10 mouse cellular contexts compared by ENCODE assay signal in the genomic region with DNA sequence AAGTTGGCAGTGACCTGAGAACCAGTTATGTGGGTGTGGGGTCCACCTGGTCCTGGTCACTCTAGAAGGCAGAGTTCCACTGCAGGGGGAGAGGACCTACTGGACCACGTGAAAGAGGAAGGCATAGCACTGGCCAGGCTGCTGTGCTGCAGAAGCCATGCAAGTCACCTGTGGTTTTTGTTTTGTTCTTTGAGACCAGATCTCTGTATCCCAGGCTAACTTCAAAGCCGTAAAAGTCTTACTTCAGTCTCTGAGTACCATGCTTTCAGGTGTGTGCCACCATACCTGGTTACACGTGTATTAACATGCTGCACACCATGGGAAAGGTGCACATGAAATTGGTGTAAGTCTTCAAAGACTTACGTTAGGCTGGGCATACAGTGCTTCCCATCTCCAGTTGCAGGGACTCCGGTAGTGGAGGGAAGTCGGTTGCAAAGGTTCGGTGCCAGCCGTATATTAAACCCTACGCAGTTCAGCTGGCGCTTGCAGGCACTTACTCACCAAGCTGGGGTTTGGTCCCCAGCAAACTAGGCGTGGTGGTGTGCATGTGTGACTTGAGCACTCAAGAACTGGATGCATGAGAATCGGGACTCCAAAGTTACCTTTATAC. TPM values are rescaled to one million over a fixed set of nuclear protein-coding genes. Genes with fewer than 3 reads are reported as not detected.
DNase-seq lines count a peak whose midpoint lies in the region; ATAC-seq and TF ChIP-seq lines count a peak whose summit lies in the region.
"Had no signal": no experiment of that assay in that cellular context is flagged by ENCODE, and none has a peak within 500 bp of the region (broad histone marks: within the 10 kb centered on the region; RNA-seq: fewer than 3 reads in every experiment).

No protein-coding gene starts in this region.

- peak overlapping the region; percentile 72 for H3K4me3 ChIP-seq in hindbrain, embryonic 10.5 days
- H3K4me3 ChIP-seq in hindbrain, embryonic 11.5 days (ENCODE audit: low read depth, low read length): no peak overlapping the region
- peak overlapping the region; percentile 94 for H3K4me3 ChIP-seq in E14TG2a.4 (replicated peaks; ENCODE audit: low read length)
- H3K4me3 ChIP-seq in bone marrow, adult 2 months (replicated peaks; ENCODE audit: control insufficient read depth, low read depth, low read length): no peak overlapping the region
- H3K4me3 ChIP-seq in limb, embryonic 10.5 days: peak overlapping the region; percentile 79

- no peak overlapping the region for H3K9ac ChIP-seq in hindbrain, embryonic 11.5 days (ENCODE audit: low read depth, low read length)

- peaks cover 30% of the 10 kb centered on the region for H3K36me3 ChIP-seq in hindbrain, embryonic 10.5 days
- no peaks in the 10 kb centered on the region; the same call in 1 of the 2 replicates for H3K36me3 ChIP-seq in hindbrain, embryonic 11.5 days (ENCODE audit: control insufficient read depth, insufficient read depth, low read length)
- peaks cover 42% of the 10 kb centered on the region for H3K36me3 ChIP-seq in E14TG2a.4 (ENCODE audit: insufficient read depth, low read length)
- peaks cover 25% of the 10 kb centered on the region for H3K36me3 ChIP-seq in limb, embryonic 10.5 days

- DNase-seq in hindbrain, embryonic 10.5 days (ENCODE audit: low spot score): no peak
- no peak for DNase-seq in hindbrain, embryonic 11.5 days (ENCODE audit: low spot score)
- DNase-seq in limb, embryonic 10.5 days (ENCODE audit: low spot score): no peak
- DNase-seq in yolk sac, embryonic 10.5 days (ENCODE audit: low spot score): no peak
- no peak for DNase-seq in lung, adult 18-20 months
- DNase-seq: embryo, embryonic 11 days; gastrocnemius, postnatal 14 days had no signal

- TF ChIP-seq POLR2A in bone marrow, adult 2 months (IDR thresholded peaks at IDR 0.05; ENCODE audit: borderline replicate concordance, control insufficient read depth, low read depth, low read length): no peak

- no peak for TF ChIP-seq CTCF in E14TG2a.4 (conservative IDR thresholded peaks at IDR 0.05; ENCODE audit: low read length)
- no peak for TF ChIP-seq CTCF in bone marrow, adult 2 months (IDR thresholded peaks at IDR 0.05; ENCODE audit: control insufficient read depth, insufficient read depth, low read length)

- no peak for ATAC-seq in hindbrain, embryonic 11.5 days (ENCODE audit: low FRiP score)
- ATAC-seq: activated CD4-positive, CD25-positive, alpha-beta regulatory T cell, adult 4 months had no signal

- no peaks in the 10 kb centered on the region for H3K27me3 ChIP-seq in hindbrain, embryonic 10.5 days (ENCODE audit: insufficient read depth, poor library complexity, severe bottlenecking)
- no peaks in the 10 kb centered on the region for H3K27me3 ChIP-seq in hindbrain, embryonic 11.5 days (ENCODE audit: control insufficient read depth, insufficient read depth, low read length)
- no peaks in the 10 kb centered on the region for H3K27me3 ChIP-seq in E14TG2a.4 (ENCODE audit: insufficient read depth, low read length)
- H3K27me3 ChIP-seq in limb, embryonic 10.5 days (ENCODE audit: low read depth, poor library complexity, severe bottlenecking): no peaks in the 10 kb centered on the region

- peaks cover 79% of the 10 kb centered on the region for H3K4me1 ChIP-seq in hindbrain, embryonic 10.5 days (replicated peaks)
- peaks cover 10% of the 10 kb centered on the region for H3K4me1 ChIP-seq in hindbrain, embryonic 11.5 days (replicated peaks; ENCODE audit: control insufficient read depth, insufficient read depth, low read length)
- peaks cover 72% of the 10 kb centered on the region for H3K4me1 ChIP-seq in E14TG2a.4 (replicated peaks; ENCODE audit: low read depth, low read length)
- H3K4me1 ChIP-seq in bone marrow, adult 2 months (ENCODE audit: control insufficient read depth, insufficient read depth, low read length): peaks cover 7% of the 10 kb centered on the region; the same call in 1 of the 2 replicates
- H3K4me1 ChIP-seq in limb, embryonic 10.5 days: peaks cover 62% of the 10 kb centered on the region

- no peak overlapping the region for H3K27ac ChIP-seq in hindbrain, embryonic 10.5 days
- no peak overlapping the region for H3K27ac ChIP-seq in hindbrain, embryonic 11.5 days (ENCODE audit: low read depth, low read length)
- 0 out of 2 replicates have a peak overlapping the region, but pooled peaks have one; percentile 3 for H3K27ac ChIP-seq in bone marrow, adult 2 months (ENCODE audit: control insufficient read depth, insufficient read depth, low read depth, low read length, poor library complexity)
- H3K27ac ChIP-seq in limb, embryonic 10.5 days: no peak overlapping the region

- 93% methylated on average over 12 of the region's 12 CpGs for WGBS in hindbrain, embryonic 10.5 days
- 93% methylated on average over 12 of the region's 12 CpGs for WGBS in hindbrain, embryonic 11.5 days
- WGBS in bone marrow, adult 2 months: 83% methylated on average over 12 of the region's 12 CpGs
- WGBS in limb, embryonic 10.5 days: 95% methylated on average over 12 of the region's 12 CpGs

- H3K4me2 ChIP-seq in hindbrain, embryonic 11.5 days (replicated peaks; ENCODE audit: low read depth, low read length): no peak overlapping the region

- no peaks in the 10 kb centered on the region for H3K9me3 ChIP-seq in hindbrain, embryonic 10.5 days
- H3K9me3 ChIP-seq in hindbrain, embryonic 11.5 days (ENCODE audit: control insufficient read depth, low read length): no peaks in the 10 kb centered on the region
- H3K9me3 ChIP-seq in E14TG2a.4 (ENCODE audit: low read length): no peaks in the 10 kb centered on the region
- H3K9me3 ChIP-seq in limb, embryonic 10.5 days (replicated peaks): no peaks in the 10 kb centered on the region

RNA-seq across cellular contexts. Expression of a gene that starts 2.9 kb away (rescaled TPM):
- 77.1 and 91.1 TPM in 2 replicates for polyA plus RNA-seq in hindbrain, embryonic 10.5 days (2016; fragmentation: Nextera tagmentation; extraction: Ambion mirVana)
- 60.9 and 65.5 TPM in 2 replicates for polyA plus RNA-seq in hindbrain, embryonic 11.5 days (2014; fragmentation: Nextera tagmentation; extraction: Ambion mirVana)
- polyA plus RNA-seq in bone marrow, adult 2 months (2011; ENCODE audit: insufficient read depth, insufficient read length, low replicate concordance, missing spikeins): 24.5 and 49.2 TPM in 2 replicates
- 71.4 and 75.2 TPM in 2 replicates for polyA plus RNA-seq in limb, embryonic 10.5 days (2016; fragmentation: Nextera tagmentation; extraction: Ambion mirVana)

RNA-seq across cellular contexts. Expression of a gene that starts 2.9 kb away (rescaled TPM):
- polyA plus RNA-seq in hindbrain, embryonic 10.5 days (2016; fragmentation: Nextera tagmentation; extraction: Ambion mirVana): 81.7 and 93.3 TPM in 2 replicates
- polyA plus RNA-seq in hindbrain, embryonic 11.5 days (2014; fragmentation: Nextera tagmentation; extraction: Ambion mirVana): 31.7 and 38.0 TPM in 2 replicates
- polyA plus RNA-seq in bone marrow, adult 2 months (2011; ENCODE audit: insufficient read depth, insufficient read length, low replicate concordance, missing spikeins): 28.2 and 48.0 TPM in 2 replicates
- polyA plus RNA-seq in limb, embryonic 10.5 days (2016; fragmentation: Nextera tagmentation; extraction: Ambion mirVana): 96.4 and 99.6 TPM in 2 replicates

RNA-seq across cellular contexts. Expression of a gene that starts 5.2 kb away (rescaled TPM):
- 36.3 and 40.2 TPM in 2 replicates for polyA plus RNA-seq in hindbrain, embryonic 10.5 days (2016; fragmentation: Nextera tagmentation; extraction: Ambion mirVana)
- 26.3 and 27.6 TPM in 2 replicates for polyA plus RNA-seq in hindbrain, embryonic 11.5 days (2014; fragmentation: Nextera tagmentation; extraction: Ambion mirVana)
- 97.5 and 261 TPM in 2 replicates for polyA plus RNA-seq in bone marrow, adult 2 months (2011; ENCODE audit: insufficient read depth, insufficient read length, low replicate concordance, missing spikeins)
- 37.5 and 43.1 TPM in 2 replicates for polyA plus RNA-seq in limb, embryonic 10.5 days (2016; fragmentation: Nextera tagmentation; extraction: Ambion mirVana)

RNA-seq across cellular contexts. Expression of a gene that starts 17.9 kb away (rescaled TPM):
- polyA plus RNA-seq in hindbrain, embryonic 10.5 days (2016; fragmentation: Nextera tagmentation; extraction: Ambion mirVana): 478 and 579 TPM in 2 replicates
- 314 and 331 TPM in 2 replicates for polyA plus RNA-seq in hindbrain, embryonic 11.5 days (2014; fragmentation: Nextera tagmentation; extraction: Ambion mirVana)
- polyA plus RNA-seq in bone marrow, adult 2 months (2011; ENCODE audit: insufficient read depth, insufficient read length, low replicate concordance, missing spikeins): 51.3 and 96.4 TPM in 2 replicates
- polyA plus RNA-seq in limb, embryonic 10.5 days (2016; fragmentation: Nextera tagmentation; extraction: Ambion mirVana): 434 and 504 TPM in 2 replicates

RNA-seq across cellular contexts. Expression of a gene that starts 35.3 kb away (rescaled TPM):
- polyA plus RNA-seq in hindbrain, embryonic 10.5 days (2016; fragmentation: Nextera tagmentation; extraction: Ambion mirVana): 4.6 TPM in 2 replicates
- polyA plus RNA-seq in hindbrain, embryonic 11.5 days (2014; fragmentation: Nextera tagmentation; extraction: Ambion mirVana): 1.9 and 2.0 TPM in 2 replicates
- 24.5 and 32.7 TPM in 2 replicates for polyA plus RNA-seq in bone marrow, adult 2 months (2011; ENCODE audit: insufficient read depth, insufficient read length, low replicate concordance, missing spikeins)
- polyA plus RNA-seq in limb, embryonic 10.5 days (2016; fragmentation: Nextera tagmentation; extraction: Ambion mirVana): 3.1 and 3.4 TPM in 2 replicates

Comparison
In these comparisons a context has a peak if more than half of its experiments do, and no peak if none do; other contexts are left out.
1. H3K4me3 ChIP-seq: peak in hindbrain, embryonic 10.5 days (single experiment), E14TG2a.4 (single experiment) and limb, embryonic 10.5 days (single experiment); none in hindbrain, embryonic 11.5 days (single experiment) and bone marrow, adult 2 months (single experiment).